Mouse (Mus musculus) hindbrain, postnatal 0 days (tissue): ENCODE data around the gene Kcnj14. TPM values are rescaled to one million over a fixed set of nuclear protein-coding genes. Genes with fewer than 3 reads are reported as not detected.
A peak's percentile ranks its signal among the peaks of the same experiment; 100 is the strongest.

Source experiments
- ATAC-seq: fragments of 200-750 bp; cut with Nextera tagmentation; 2 replicates; pipeline ENCODE4 v1.8.0; 2017; ENCODE audit warnings: mild to moderate bottlenecking, moderate TSS enrichment, moderate library complexity
- DNase-seq: peaks from one replicate; pipeline ENCODE4 v3.0.0-alpha.2; 2015; ENCODE audit warnings: low spot score
- H3K27ac ChIP-seq: fragments of 300-500 bp; sonication (generic); 2 replicates; pipeline ENCODE4 v1.5.1; 2014; ENCODE audit warnings: mild to moderate bottlenecking
- H3K27me3 ChIP-seq: fragments of 300-500 bp; sonication (generic); 2 replicates; pipeline ENCODE4 v1.6.1; 2014; ENCODE audit warnings: low read length, mixed read lengths; ENCODE audit not compliant: insufficient read depth
- H3K36me3 ChIP-seq: fragments of 300-500 bp; sonication (generic); 2 replicates; pipeline ENCODE4 v1.6.1; 2014; ENCODE audit warnings: low read length, mixed read lengths; ENCODE audit not compliant: insufficient read depth
- H3K4me1 ChIP-seq: fragments of 300-500 bp; sonication (generic); 2 replicates; pipeline ENCODE4 v1.6.1; 2014; ENCODE audit warnings: antibody characterized with exemption, low read length, mixed read lengths; ENCODE audit not compliant: insufficient read depth
- H3K4me2 ChIP-seq: fragments of 300-500 bp; sonication (generic); 2 replicates; pipeline ENCODE4 v1.6.1; 2014; ENCODE audit warnings: low read depth, mild to moderate bottlenecking, low read length, moderate library complexity, mixed read lengths
- H3K4me3 ChIP-seq: fragments of 300-500 bp; sonication (generic); 2 replicates; pipeline ENCODE4 v1.5.1; 2014; ENCODE audit warnings: low read length
- H3K9ac ChIP-seq: fragments of 300-500 bp; sonication (generic); replicated peaks from 2 replicates; pipeline ENCODE4 v1.6.1; 2014; ENCODE audit warnings: mild to moderate bottlenecking, low read length, moderate library complexity, mixed read lengths
- H3K9me3 ChIP-seq: fragments of 300-500 bp; sonication (generic); 2 replicates; pipeline ENCODE4 v1.6.1; 2016; ENCODE audit warnings: low read length, mixed read lengths
- CTCF ChIP-seq: IDR thresholded peaks from 2 replicates; pipeline ENCODE4 v1.5.1; 2016; ENCODE audit warnings: antibody characterized with exemption, control low read depth, low read depth
- WGBS: fragments of 180-500 bp; shearing (Covaris S2); extraction: QIAGEN DNeasy Blood & Tissue Kit; methylation state at CpG from one replicate; pipeline ENCODE4 v1.1.7; 2014; 5-methylcytosine and 5-hydroxymethylcytosine counted together
- polyA plus RNA-seq: library from polyadenylated mRNA; unstranded; fragments of >200 nt; fragmentation: Nextera tagmentation; extraction: Ambion mirVana; gene quantifications from 2 replicates; pipeline ENCODE4 v1.2.1, GENCODE M21; 2015
- total RNA-seq: library from RNA; depleted of rRNA; stranded (reverse); fragments of >200 nt; gene quantifications from 2 replicates; pipeline ENCODE4 v1.2.3, GENCODE M21; 2014

Kcnj14 gene
- total and polyA plus RNA-seq, 2 experiments from 2014 or later: 0.89 to 1.4 TPM

- DNase-seq: peak; percentile 49
These were observed 9.1 kb downstream of the Kcnj14 start for GRCm38 (mm10) chr7:45815323-45815983.

DNA sequence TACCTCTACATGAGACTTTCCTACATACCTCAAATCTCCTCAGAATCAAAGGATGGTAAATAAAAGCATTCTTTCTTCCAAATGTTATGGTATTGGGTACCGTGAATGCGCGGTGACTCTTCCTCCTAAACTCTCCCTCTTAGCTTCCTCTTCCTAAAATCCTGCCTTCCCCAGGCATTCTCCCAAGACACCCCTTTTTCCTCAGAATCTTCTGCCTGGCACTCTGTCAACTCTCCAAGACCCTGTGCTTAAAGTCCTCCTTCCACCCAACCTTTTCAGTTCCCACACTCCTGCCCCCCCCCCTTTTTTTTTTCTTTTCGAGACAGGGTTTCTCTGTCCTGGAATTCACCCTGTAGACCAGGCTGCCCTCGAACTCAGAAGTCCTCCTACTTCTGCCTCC lies 9.7 kb downstream of the Kcnj14 start:
- Histone ChIP-seq H3K27me3 (no peaks in the 10 kb centered on the region), H3K36me3 (peaks cover 27% of the 10 kb centered on the region), H3K27ac (peak overlapping the region; percentile 62), H3K9ac (no peak overlapping the region; the same call in 1 of the 2 replicates), H3K4me2 (peak overlapping the region; percentile 61), H3K9me3 (no peaks in the 10 kb centered on the region), H3K4me3 (peak overlapping the region; percentile 72), H3K4me1 (peaks cover 24% of the 10 kb centered on the region)
- 2% methylated on average over 5 of the region's 5 CpGs for WGBS
- ATAC-seq: no peak
- no peak for DNase-seq
- TF ChIP-seq CTCF: no peak

More at GRCm38 (mm10) chr7:45815323-45815983, 9.1 kb downstream of the Kcnj14 start:
- H3K4me3 ChIP-seq: no peak overlapping the region
- peak overlapping the region; percentile 61; the same call in 1 of the 2 replicates for H3K4me2 ChIP-seq
- peaks cover 21% of the 10 kb centered on the region for H3K36me3 ChIP-seq
- H3K9ac ChIP-seq: no peak overlapping the region
- 36% methylated on average over 10 of the region's 10 CpGs for WGBS
- H3K27ac ChIP-seq: peak overlapping the region; percentile 62
- H3K9me3 ChIP-seq: no peaks in the 10 kb centered on the region
- ATAC-seq: no peak
- TF ChIP-seq CTCF: no peak
- H3K27me3 ChIP-seq: no peaks in the 10 kb centered on the region
- H3K4me1 ChIP-seq: peaks cover 24% of the 10 kb centered on the region

DNA sequence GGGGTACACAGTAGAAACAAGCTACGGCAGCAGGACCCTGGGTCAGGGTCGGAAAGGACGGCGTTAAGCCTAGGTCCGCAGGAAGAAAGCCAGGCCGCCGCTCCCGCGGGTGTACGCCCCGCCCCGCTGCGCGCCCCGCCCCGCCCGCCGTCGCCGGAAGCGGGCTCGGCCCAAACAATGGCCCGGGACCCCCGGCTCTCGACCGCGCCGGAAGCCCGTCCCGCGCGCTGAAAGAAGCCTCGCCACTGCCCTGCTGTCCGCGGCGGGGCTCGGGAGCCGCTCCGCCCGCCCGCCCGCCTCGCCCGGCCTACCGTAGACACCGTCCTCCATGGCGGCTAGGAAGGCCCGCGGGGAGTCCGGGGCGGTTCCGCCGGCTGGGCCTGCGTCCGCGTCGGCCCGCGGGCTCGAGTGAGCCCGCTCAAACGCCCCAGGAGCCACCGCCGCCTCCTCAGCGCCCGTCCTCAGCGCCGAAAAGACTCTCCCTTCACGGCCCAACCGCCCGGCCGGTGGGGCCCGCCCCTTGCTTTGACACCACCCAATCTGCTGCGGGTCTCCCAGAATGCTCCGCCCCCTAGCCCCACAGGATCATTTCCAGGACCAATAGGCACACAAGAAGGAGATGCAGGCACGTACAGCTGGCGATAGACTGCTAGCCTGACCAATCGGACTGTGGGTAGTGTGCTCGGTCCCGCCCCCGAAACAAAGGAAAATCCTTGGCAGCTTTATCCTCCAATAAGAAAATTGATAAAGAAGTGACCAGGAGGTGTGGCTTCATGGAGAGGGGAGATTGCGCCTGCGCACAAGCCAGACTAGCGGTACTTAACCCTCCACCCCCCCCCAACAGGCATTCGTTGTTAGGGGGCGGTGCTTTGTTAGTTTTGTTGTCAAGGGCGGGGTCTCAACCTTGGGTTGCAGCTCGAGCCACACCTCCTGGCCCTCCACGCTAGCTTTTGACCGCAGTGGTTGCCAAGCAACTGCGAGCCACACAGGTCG lies 10.5 kb downstream of the Kcnj14 start, which contains the start of gene Cyth2:
Cyth2 (minus strand) TSS at position 795 of the 993 bp plus-strand sequence.
- no peak for TF ChIP-seq CTCF
- peak within 1 kb of the TSS; percentile 72 for H3K4me3 ChIP-seq
- H3K9me3 ChIP-seq: no peaks in the 10 kb centered on the region
- ATAC-seq (peak; percentile 98), DNase-seq (peak; percentile 100)
- WGBS: 3% methylated on average over 75 of the region's 92 CpGs
- peak within 1 kb of the TSS; percentile 99 for H3K27ac ChIP-seq
- H3K36me3 ChIP-seq: peaks cover 35% of the 10 kb centered on the region
- no peaks in the 10 kb centered on the region for H3K27me3 ChIP-seq
- H3K4me1 ChIP-seq: peaks cover 24% of the 10 kb centered on the region
- peak within 1 kb of the TSS; percentile 96 for H3K9ac ChIP-seq
- peak within 1 kb of the TSS; percentile 93 for H3K4me2 ChIP-seq

DNA sequence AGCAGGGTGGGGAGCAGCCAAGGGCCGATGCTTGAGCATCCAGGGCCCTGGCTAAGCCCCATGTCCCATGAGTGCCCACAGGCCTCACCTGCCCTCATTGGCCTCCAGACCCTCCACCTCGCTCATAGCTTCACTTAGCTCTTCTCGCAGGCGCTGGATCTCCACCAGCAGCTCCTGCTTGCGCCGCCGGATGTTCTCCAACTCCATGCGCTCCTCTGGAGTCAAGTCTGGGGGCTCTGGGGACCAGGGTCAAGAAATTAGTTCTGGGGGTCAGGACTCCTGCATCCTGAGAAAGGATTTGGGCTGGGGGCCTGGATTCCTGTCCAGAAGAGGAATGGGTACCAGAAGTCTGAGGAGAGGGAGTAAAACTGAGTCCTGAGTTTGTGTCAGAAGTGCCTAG lies 11.7 kb downstream of the Kcnj14 start:
- ATAC-seq (no peak), DNase-seq (no peak)
- peaks cover 47% of the 10 kb centered on the region for H3K36me3 ChIP-seq
- WGBS: 86% methylated on average over 8 of the region's 8 CpGs
- peak overlapping the region; percentile 96; the same call in 1 of the 2 replicates for H3K9ac ChIP-seq
- H3K27me3 ChIP-seq: no peaks in the 10 kb centered on the region
- no peaks in the 10 kb centered on the region for H3K9me3 ChIP-seq
- H3K4me1 ChIP-seq: peaks cover 24% of the 10 kb centered on the region
- H3K4me3 ChIP-seq: peak overlapping the region; percentile 72
- no peak overlapping the region for H3K27ac ChIP-seq
- peak overlapping the region; percentile 93 for H3K4me2 ChIP-seq
- no peak for TF ChIP-seq CTCF

- peaks cover 11% of the 10 kb centered on the region; the same call in 1 of the 2 replicates for H3K4me1 ChIP-seq
- no peaks in the 10 kb centered on the region for H3K9me3 ChIP-seq
- no peaks in the 10 kb centered on the region for H3K27me3 ChIP-seq
- no peak overlapping the region for H3K4me2 ChIP-seq
- H3K9ac ChIP-seq: no peak overlapping the region
- ATAC-seq (no peak), DNase-seq (no peak)
- 62% methylated on average over 14 of the region's 14 CpGs for WGBS
- no peak overlapping the region for H3K4me3 ChIP-seq
- no peak for TF ChIP-seq CTCF
- H3K27ac ChIP-seq: peak overlapping the region; percentile 26; the same call in 1 of the 2 replicates
- H3K36me3 ChIP-seq: peaks cover 60% of the 10 kb centered on the region
These were observed 15.1 kb downstream of the Kcnj14 start for GRCm38 (mm10) chr7:45809276-45810075.

GRCm38 (mm10) chr7:45808471-45808870 lies 16.1 kb downstream of the Kcnj14 start:
- no peak overlapping the region for H3K4me2 ChIP-seq
- DNase-seq (no peak), ATAC-seq (no peak)
- WGBS: 40% methylated on average over 11 of the region's 11 CpGs
- peaks cover 11% of the 10 kb centered on the region; the same call in 1 of the 2 replicates for H3K4me1 ChIP-seq
- H3K27ac ChIP-seq: peak overlapping the region; percentile 26; the same call in 1 of the 2 replicates
- H3K4me3 ChIP-seq: no peak overlapping the region
- H3K27me3 ChIP-seq: no peaks in the 10 kb centered on the region
- TF ChIP-seq CTCF: no peak
- peaks cover 70% of the 10 kb centered on the region for H3K36me3 ChIP-seq
- H3K9ac ChIP-seq: no peak overlapping the region
- no peaks in the 10 kb centered on the region for H3K9me3 ChIP-seq
